Mouse (Mus musculus): ENCODE measurements at regions not wholly inside any gene's neighbourhood (a gene's known extent, or its start where the extent isn't known, plus 50 kb on each side); places are given as distances from the start of the nearest gene placed in this dataset.

- DNase-seq (ENCODE audit: low spot score): no peak
Measured at GRCm38 (mm10) chr3:49096118-49096517, 661.0 kb downstream of the Pcdh18 start.

- peak; percentile 14 for DNase-seq (ENCODE audit: low spot score)
Measured at GRCm38 (mm10) chr3:49093818-49094680, 663.1 kb downstream of the Pcdh18 start.

- no peak for DNase-seq (ENCODE audit: low spot score)
Measured at GRCm38 (mm10) chr3:49068801-49069200, 688.3 kb downstream of the Pcdh18 start.

GRCm38 (mm10) chr3:49062081-49062480 is 695.0 kb downstream of the Pcdh18 start:
- DNase-seq (ENCODE audit: low spot score): no peak

GRCm38 (mm10) chr3:49032981-49033380 is 724.1 kb downstream of the Pcdh18 start:
- DNase-seq (ENCODE audit: low spot score): no peak

GRCm38 (mm10) chr3:49009211-49009967 is 747.7 kb downstream of the Pcdh18 start:
- no peak for DNase-seq (ENCODE audit: low spot score)
